Mouse (Mus musculus) cortical plate, adult 2 months (tissue): Measurements from ENCODE around the gene Ostc. TPM values are rescaled to one million over a fixed set of nuclear protein-coding genes. Genes with fewer than 3 reads are reported as not detected.
A peak's percentile ranks its signal among the peaks of the same experiment; 100 is the strongest.

Source experiments
- H3K27ac ChIP-seq: fragments of 200-500 bp; 2 replicates; pipeline ENCODE4 v1.5.1; 2012; ENCODE audit warnings: low read length, control low read depth, inconsistent platforms; ENCODE audit not compliant: insufficient read depth
- H3K4me1 ChIP-seq: fragments of 200-500 bp; 2 replicates; pipeline ENCODE4 v1.6.1; 2011; ENCODE audit warnings: low read length; ENCODE audit not compliant: control insufficient read depth, insufficient read depth
- H3K4me3 ChIP-seq: fragments of 200-500 bp; 2 replicates; pipeline ENCODE4 v1.5.1; 2011; ENCODE audit warnings: mild to moderate bottlenecking, low read length, control low read depth; ENCODE audit not compliant: insufficient read depth
- CTCF ChIP-seq: fragments of 200-500 bp; IDR thresholded peaks from 2 replicates; pipeline ENCODE4 v1.5.1; 2011; ENCODE audit warnings: mild to moderate bottlenecking, control low read depth, low read length; ENCODE audit not compliant: insufficient read depth; ENCODE audit errors: extremely low read depth
- POLR2A ChIP-seq: fragments of 200-500 bp; IDR thresholded peaks from 2 replicates; pipeline ENCODE4 v1.6.1; 2011; ENCODE audit warnings: mild to moderate bottlenecking, low read length, control low read depth; ENCODE audit not compliant: insufficient read depth; ENCODE audit errors: extremely low read depth
- polyA plus RNA-seq: library from polyadenylated mRNA; depleted of rRNA; stranded (reverse); fragments of >200 nt; gene quantifications from 2 replicates; pipeline ENCODE4 v1.2.3, GENCODE M21; 2012

Ostc gene
- polyA plus RNA-seq, 1 experiment, result 66.3 TPM

DNA sequence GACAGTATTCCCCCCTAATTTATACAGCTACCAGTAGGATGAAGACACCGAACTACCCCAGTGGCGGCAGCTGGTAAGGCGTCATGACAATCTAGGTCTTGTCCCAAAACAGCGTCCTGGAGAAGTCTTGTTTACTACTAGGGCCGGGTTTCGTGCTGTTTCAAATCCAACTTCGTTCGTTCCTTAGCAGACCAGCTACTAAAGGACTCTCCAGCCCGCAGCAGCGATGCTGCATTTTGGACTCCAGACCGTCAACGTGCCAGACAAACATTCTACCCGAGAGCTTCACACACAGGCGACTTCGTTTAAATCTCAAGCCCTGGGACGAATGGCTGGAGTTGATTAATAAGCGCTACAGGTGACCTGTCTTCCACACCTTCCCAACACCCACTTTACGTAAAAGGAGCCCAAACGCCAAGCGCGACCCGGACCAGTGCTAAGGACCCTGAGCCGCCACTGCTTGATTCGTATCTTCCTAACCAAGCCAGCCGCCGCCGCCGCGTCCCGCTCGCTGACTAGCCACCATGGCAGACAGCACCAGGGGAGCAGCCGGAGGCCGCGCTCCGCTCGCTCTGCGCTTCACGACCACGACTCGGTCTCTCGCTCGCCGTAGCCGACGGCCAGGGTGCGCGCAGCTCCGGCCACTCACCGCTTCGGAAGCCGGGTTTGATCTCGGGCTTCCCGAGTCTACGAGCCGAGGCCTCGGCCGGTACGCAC, 20.4 kb upstream of the Ostc start:
- no peak for TF ChIP-seq CTCF
- no peak for TF ChIP-seq POLR2A
- peak overlapping the region; percentile 71 for H3K4me3 ChIP-seq
- peak overlapping the region; percentile 48 for H3K27ac ChIP-seq
- peaks cover 1% of the 10 kb centered on the region; the same call in 1 of the 2 replicates for H3K4me1 ChIP-seq

DNA sequence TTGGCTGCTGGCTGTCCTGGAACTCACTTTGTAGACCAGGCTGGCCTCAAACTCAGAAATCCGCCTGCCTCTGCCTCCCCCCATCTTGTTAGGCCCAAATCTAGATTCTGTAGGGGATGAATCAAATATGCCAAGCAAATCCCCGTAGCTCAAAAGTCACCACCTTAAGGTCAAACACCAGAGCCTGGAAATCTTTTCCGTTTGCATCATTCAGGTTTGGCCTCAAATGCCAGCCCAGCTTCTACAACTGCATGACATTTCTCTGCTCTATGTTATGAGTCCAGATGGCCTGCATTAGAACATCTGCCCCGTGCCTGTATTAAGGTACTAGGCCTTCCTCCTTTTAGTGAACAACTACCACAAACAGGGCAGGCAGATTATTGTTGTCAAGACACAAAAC, 18.4 kb upstream of the Ostc start:
- TF ChIP-seq CTCF (no peak), POLR2A (no peak)
- Histone ChIP-seq H3K4me3 (no peak overlapping the region), H3K27ac (no peak overlapping the region), H3K4me1 (peaks cover 1% of the 10 kb centered on the region; the same call in 1 of the 2 replicates)

DNA sequence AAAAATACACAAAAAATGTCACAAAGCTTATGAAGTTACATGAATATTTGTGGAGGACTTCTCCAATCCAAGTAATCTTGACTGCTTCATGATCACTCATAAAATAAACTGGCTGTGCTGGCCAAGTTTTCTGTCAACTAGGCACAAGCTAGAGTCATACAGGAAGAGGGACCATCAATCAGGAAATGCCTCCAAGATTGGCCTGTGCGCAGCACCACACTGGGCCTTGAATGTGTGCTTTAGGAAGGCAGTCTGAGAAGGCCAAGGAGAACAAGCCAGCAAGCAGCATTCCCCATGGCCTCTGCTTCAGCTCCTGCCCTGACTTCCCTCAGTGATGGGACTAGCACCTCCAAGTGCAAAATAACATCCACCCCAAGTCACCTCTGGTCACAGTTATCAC, 17.8 kb upstream of the Ostc start:
- no peak overlapping the region for H3K27ac ChIP-seq
- H3K4me3 ChIP-seq, result no peak overlapping the region
- no peak for TF ChIP-seq POLR2A
- TF ChIP-seq CTCF, result no peak

DNA sequence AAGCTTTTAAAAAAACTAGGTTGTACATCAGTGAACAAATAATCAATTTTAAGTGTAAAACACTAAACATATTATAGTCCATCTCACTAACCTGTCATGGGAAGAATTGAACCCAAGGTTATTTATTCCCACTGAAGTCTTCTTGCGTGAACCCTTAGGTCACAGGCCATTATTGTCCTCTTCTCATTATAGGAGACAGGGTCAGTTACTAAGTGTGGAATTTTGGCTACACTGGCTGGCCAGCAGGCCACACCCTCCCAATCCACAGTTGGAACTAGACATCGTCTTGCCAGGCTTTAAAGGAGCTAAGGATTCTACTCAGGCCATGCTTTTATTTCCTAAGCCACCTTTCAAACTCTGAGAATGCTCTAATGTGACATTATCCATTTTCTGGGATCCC, 16.5 kb upstream of the Ostc start:
- no peaks in the 10 kb centered on the region; the same call in 1 of the 2 replicates for H3K4me1 ChIP-seq
- TF ChIP-seq CTCF, result no peak
- TF ChIP-seq POLR2A, result no peak
- no peak overlapping the region for H3K4me3 ChIP-seq
- H3K27ac ChIP-seq, result no peak overlapping the region

More for the DNA sequence above, 17.8 kb upstream of the Ostc start:
- peaks cover 1% of the 10 kb centered on the region; the same call in 1 of the 2 replicates for H3K4me1 ChIP-seq

DNA sequence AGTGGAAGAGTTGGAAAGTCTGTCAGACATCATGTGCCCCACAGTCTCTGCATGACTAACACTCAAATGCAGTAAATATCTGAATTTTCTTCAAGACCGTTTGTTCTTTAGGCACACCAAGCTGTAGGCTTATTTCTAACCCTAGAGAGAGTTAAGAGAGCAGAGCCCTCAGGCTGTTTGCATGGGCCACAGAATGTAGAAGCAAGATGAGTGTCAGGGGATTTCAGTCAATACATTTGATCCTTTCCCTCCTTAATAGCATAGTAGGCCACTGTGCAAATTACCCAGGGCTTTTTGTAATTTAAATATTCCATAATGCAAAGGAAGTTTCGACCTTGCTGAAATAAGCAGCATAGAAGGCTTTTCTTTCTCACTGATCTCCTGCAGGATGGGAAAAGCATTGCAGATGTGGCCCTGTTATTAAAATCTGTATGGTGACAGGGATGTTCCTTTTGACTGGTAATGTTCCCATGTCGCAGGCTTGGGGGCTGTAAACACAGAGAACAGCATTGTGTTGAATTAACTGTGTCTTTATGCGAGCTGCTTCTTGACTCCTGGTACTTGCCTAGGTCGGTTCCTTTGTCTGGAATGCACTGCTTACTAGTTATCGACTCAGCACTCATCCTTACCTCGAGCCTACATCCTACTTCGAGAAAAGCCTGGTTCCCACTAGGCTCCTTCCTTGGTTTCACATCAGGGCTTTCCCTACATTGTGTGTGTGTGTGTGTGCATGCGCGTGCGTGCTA, 13.7 kb upstream of the Ostc start:
- Histone ChIP-seq H3K27ac (no peak overlapping the region), H3K4me1 (no peaks in the 10 kb centered on the region; the same call in 1 of the 2 replicates), H3K4me3 (no peak overlapping the region)
- TF ChIP-seq CTCF (no peak), POLR2A (no peak)

DNA sequence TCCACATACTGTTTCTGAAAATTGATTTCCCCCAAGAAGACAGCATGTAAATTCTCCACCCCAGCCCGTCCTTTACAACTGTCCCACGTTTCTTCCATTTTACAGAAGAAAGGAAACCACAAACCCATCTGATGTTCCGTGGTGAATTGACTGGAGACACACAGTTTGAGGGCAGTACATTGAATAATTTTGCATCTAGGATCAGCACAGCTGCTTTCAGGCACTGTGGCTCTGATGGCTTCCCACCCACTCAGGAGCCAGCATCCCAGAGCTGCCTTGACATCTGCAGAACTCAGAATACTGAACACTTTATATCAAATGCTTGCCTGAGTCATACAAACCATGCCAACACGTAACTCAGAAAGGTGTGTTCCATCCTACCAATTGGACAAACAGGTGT, 11.0 kb upstream of the Ostc start:
- no peak for TF ChIP-seq POLR2A
- no peak for TF ChIP-seq CTCF
- H3K4me1 ChIP-seq, result no peaks in the 10 kb centered on the region

DNA sequence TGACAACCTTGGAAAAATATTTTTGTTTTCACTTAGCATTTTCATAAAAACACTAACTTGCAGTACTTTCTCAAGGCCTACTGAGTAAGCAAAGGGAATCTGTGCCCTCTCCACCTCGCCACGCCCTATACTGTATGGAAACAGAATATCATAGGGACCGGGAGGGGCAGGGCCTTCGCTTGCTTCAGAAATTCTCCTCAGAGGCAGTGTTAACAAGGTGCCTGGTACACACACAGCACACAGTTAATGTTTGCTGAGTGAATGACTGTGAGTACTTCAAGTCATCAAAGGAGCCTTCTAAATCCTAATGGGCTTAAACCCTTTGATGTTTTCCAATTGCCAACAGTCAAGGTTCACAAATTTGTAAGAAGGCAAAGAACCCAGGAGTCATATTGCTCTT, 9.6 kb upstream of the Ostc start:
- no peaks in the 10 kb centered on the region for H3K4me1 ChIP-seq
- no peak overlapping the region for H3K27ac ChIP-seq
- no peak overlapping the region for H3K4me3 ChIP-seq
- no peak for TF ChIP-seq POLR2A
- no peak for TF ChIP-seq CTCF

More for the DNA sequence above, 11.0 kb upstream of the Ostc start:
- no peak overlapping the region for H3K27ac ChIP-seq
- no peak overlapping the region for H3K4me3 ChIP-seq

DNA sequence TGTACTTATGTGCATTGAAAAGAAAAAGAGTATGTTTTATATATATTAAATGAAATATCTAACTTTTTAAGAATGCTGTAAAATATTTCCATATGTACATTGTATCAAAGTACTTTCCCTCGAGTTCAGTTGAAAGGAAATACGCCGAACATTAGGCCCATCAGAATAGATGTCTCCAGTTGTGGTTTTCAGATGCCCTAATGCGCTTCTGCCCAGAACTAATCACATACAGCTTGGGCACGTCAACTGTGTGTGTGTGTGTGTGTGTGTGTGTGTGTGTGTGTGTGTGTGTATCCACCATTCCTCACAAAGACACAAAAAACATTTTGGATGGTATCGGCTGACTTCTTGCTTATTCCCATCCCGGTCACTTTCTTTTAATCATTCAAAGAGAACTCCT, 7.3 kb upstream of the Ostc start:
- TF ChIP-seq CTCF, result no peak
- TF ChIP-seq POLR2A, result no peak
- H3K4me1 ChIP-seq, result no peaks in the 10 kb centered on the region
- no peak overlapping the region for H3K4me3 ChIP-seq
- no peak overlapping the region for H3K27ac ChIP-seq

DNA sequence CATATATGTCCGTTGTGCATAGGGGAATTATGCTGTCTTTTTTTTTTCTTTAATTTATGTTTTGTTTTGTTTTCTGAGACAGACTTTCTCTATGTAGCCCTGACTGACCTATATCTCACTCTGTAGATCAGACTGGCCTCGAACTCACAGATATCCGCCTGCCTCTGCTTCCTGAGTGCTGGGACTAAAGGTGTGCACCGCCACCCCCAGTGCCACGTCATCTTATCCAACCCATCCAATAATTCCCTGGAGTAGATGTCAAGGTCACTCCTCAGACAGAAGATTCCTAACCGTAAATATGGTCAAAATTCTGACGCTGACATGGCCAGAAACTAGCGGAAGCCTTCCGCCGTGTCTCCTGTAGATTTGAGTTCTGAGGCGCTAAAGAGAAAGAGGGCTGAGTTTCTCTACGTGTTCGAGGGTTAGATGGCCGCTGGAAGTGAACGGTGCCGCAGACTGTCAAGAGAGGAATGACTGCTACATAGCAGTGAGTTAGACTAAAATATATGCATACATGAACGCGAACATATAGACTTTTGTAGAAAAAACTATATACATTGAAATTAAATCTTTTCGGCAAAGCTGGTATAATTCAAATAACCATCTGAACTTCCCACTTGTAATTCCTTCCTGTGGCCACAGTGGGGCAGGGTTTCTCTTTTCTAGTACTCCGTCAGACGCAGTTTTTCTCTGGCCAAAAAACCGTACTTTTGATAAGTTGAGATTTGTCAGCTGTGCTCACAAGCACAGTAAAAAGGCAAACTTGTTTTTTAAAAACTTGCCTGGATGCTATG, 5.7 kb upstream of the Ostc start:
- Histone ChIP-seq H3K4me3 (peak overlapping the region; percentile 38), H3K27ac (no peak overlapping the region), H3K4me1 (no peaks in the 10 kb centered on the region)
- TF ChIP-seq CTCF, result peak; percentile 60; the same call in 1 of the 2 replicates
- TF ChIP-seq POLR2A, result no peak
